ENCODE assay signal across 8 mouse cellular contexts in the genomic region with DNA sequence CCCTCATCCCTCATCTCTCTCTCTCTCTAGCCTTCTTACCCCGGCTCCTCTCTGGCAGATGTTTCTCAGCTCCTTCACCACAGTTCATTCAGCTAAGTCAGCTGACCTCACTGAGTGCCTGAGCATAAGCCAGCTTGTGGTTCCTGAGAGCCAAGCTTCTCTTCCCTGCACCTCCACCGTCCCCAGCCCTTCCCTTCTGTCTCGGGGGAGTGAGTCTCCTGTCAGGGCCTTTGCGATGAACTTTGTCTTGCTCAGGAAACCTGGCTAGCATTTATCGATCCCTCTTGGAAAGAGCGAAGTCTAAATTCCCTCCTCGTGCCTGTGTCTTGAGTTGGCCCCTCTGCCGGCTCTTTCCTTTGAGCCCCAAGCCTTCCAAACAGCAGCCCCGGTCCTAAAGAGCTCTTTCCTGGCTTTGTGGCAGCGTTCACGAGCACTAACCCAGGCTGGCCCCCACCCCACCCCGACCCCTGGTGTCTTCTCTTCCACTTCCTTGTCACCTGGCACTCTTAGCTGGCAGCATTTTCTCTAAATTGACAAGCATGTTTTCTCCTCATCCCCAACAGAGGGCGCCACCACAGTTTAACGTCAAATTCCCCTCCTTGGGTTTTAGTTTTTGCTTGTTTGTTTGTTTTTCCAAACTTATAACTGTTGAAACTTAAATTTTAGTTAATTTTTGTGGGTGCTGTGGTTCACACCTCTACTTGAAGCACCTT. TPM values are rescaled to one million over a fixed set of nuclear protein-coding genes. Genes with fewer than 3 reads are reported as not detected.
DNase-seq lines count a peak whose midpoint lies in the region; ATAC-seq and TF ChIP-seq lines count a peak whose summit lies in the region.

No protein-coding gene starts in this region.

- peak overlapping the region; percentile 60 for H3K4me3 ChIP-seq in gastrocnemius, adult 2 months
- peak overlapping the region; percentile 35 for H3K4me3 ChIP-seq in ES-Bruce4 (ENCODE audit: low read depth, low read length)
- H3K4me3 ChIP-seq in heart, embryonic 15.5 days = peak overlapping the region; percentile 28
- H3K4me3 ChIP-seq in forebrain, embryonic 10.5 days = no peak overlapping the region

- TF ChIP-seq CTCF in gastrocnemius, adult 2 months (IDR thresholded peaks at IDR 0.05) = peak; percentile 55
- TF ChIP-seq CTCF in ES-Bruce4 (IDR thresholded peaks at IDR 0.05; ENCODE audit: low read depth, low read length) = peak; percentile 27

- ATAC-seq in heart, embryonic 15.5 days (replicated peaks; ENCODE audit: insufficient number of reproducible peaks, insufficient read depth, low FRiP score, low read depth) = no peak
- ATAC-seq in erythroid progenitor cell, adult 5-6 weeks (replicated peaks; ENCODE audit: low FRiP score, poor library complexity, severe bottlenecking) = no peak

- peak; percentile 27 for DNase-seq in gastrocnemius, adult 2 months
- no peak for DNase-seq in gastrocnemius, postnatal 4 days (ENCODE audit: low spot score in 2 of 2)
- peak; percentile 71 for DNase-seq in lung, postnatal 25 days (ENCODE audit: low spot score)
- no peak for DNase-seq in adipocyte (ENCODE audit: low spot score)
- no peak for DNase-seq in forebrain, embryonic 10.5 days (ENCODE audit: extremely low spot score, low spot score)

- no peak for TF ChIP-seq POLR2A in ES-Bruce4 (IDR thresholded peaks at IDR 0.05; ENCODE audit: insufficient read depth, low read length)

- no peaks in the 10 kb centered on the region for H3K9me3 ChIP-seq in ES-Bruce4 (replicated peaks; ENCODE audit: control insufficient read depth, insufficient read depth, low read length, poor library complexity, severe bottlenecking)
- H3K9me3 ChIP-seq in heart, embryonic 15.5 days (replicated peaks) = no peaks in the 10 kb centered on the region
- H3K9me3 ChIP-seq in forebrain, embryonic 10.5 days = no peaks in the 10 kb centered on the region

- 0 out of 2 replicates have a peak overlapping the region, but pooled peaks have one; percentile 9 for H3K9ac ChIP-seq in ES-Bruce4 (ENCODE audit: low read depth, poor library complexity, severe bottlenecking)
- no peak overlapping the region for H3K9ac ChIP-seq in heart, embryonic 15.5 days

- intact Hi-C loops in gastrocnemius, adult 2 months (cut with DNase I) = no loop called here

- no peaks in the 10 kb centered on the region for H3K4me1 ChIP-seq in ES-Bruce4 (ENCODE audit: control insufficient read depth, insufficient read depth, low read length)
- H3K4me1 ChIP-seq in heart, embryonic 15.5 days (replicated peaks) = peaks cover 15% of the 10 kb centered on the region
- H3K4me1 ChIP-seq in forebrain, embryonic 10.5 days = peaks cover 21% of the 10 kb centered on the region

- no peaks in the 10 kb centered on the region for H3K36me3 ChIP-seq in ES-Bruce4 (ENCODE audit: control insufficient read depth, insufficient read depth, low read length, poor library complexity, severe bottlenecking)
- H3K36me3 ChIP-seq in heart, embryonic 15.5 days = no peaks in the 10 kb centered on the region
- no peaks in the 10 kb centered on the region for H3K36me3 ChIP-seq in forebrain, embryonic 10.5 days (replicated peaks)

- 34% methylated on average over 14 of the region's 14 CpGs for WGBS in heart, embryonic 15.5 days
- WGBS in forebrain, embryonic 10.5 days = 46% methylated on average over 14 of the region's 14 CpGs

- H3K27ac ChIP-seq in gastrocnemius, adult 2 months = peak overlapping the region; percentile 56
- H3K27ac ChIP-seq in ES-Bruce4 (ENCODE audit: insufficient read depth, low read length) = 0 out of 2 replicates have a peak overlapping the region, but pooled peaks have one; percentile 12
- no peak overlapping the region for H3K27ac ChIP-seq in heart, embryonic 15.5 days
- no peak overlapping the region for H3K27ac ChIP-seq in forebrain, embryonic 10.5 days

- no peaks in the 10 kb centered on the region for H3K27me3 ChIP-seq in ES-Bruce4 (ENCODE audit: control insufficient read depth, insufficient read depth, low read length, poor library complexity, severe bottlenecking)
- no peaks in the 10 kb centered on the region for H3K27me3 ChIP-seq in heart, embryonic 15.5 days
- no peaks in the 10 kb centered on the region for H3K27me3 ChIP-seq in forebrain, embryonic 10.5 days (ENCODE audit: poor library complexity, severe bottlenecking)

- TF ChIP-seq EP300 in ES-Bruce4 (IDR thresholded peaks at IDR 0.05; ENCODE audit: insufficient read depth, low read depth, low read length) = no peak

- H3K4me2 ChIP-seq in heart, embryonic 15.5 days = peak overlapping the region; percentile 46

RNA-seq across cellular contexts. Expression of a gene that starts 10.7 kb away (rescaled TPM):
- total RNA-seq in gastrocnemius, adult 2 months (2021) = 1 to 10 TPM in 1 of 2 experiments, under 1 TPM in 1; 0.86 to 1.3 TPM
- 1 to 10 TPM; 3.2 to 4.5 TPM for total RNA-seq in gastrocnemius, postnatal 4 days (2021)
- 1.4 and 3.0 TPM in 2 replicates for polyA plus RNA-seq in ES-Bruce4 (2011; ENCODE audit: insufficient read depth, insufficient read length, low read depth, missing spikeins)
- polyA plus RNA-seq in heart, embryonic 15.5 days (2015; fragmentation: Nextera tagmentation; extraction: Ambion mirVana) = 3.1 and 3.2 TPM in 2 replicates
- 2.5 TPM in 1 of 2 replicates, not detected in the other for total RNA-seq in erythroid progenitor cell, adult 5-6 weeks (2015; ENCODE audit: low replicate concordance)
- total RNA-seq in erythroid progenitor cell, adult 5-6 weeks (2017; ENCODE audit: low replicate concordance) = not detected in 2 replicates
- 1.4 and 1.7 TPM in 2 replicates for polyA plus RNA-seq in forebrain, embryonic 10.5 days (2016; fragmentation: Nextera tagmentation; extraction: Ambion mirVana)

RNA-seq across cellular contexts. Expression of a gene that starts 15.4 kb away (rescaled TPM):
- total RNA-seq in gastrocnemius, adult 2 months (2021) = 10 to 100 TPM; 13.2 to 16.2 TPM
- 10 to 100 TPM; 42.4 to 47.1 TPM for total RNA-seq in gastrocnemius, postnatal 4 days (2021)
- polyA plus RNA-seq in ES-Bruce4 (2011; ENCODE audit: insufficient read depth, insufficient read length, low read depth, missing spikeins) = 487 and 560 TPM in 2 replicates
- 231 and 256 TPM in 2 replicates for polyA plus RNA-seq in heart, embryonic 15.5 days (2015; fragmentation: Nextera tagmentation; extraction: Ambion mirVana)
- total RNA-seq in erythroid progenitor cell, adult 5-6 weeks (2015; ENCODE audit: low replicate concordance) = 456 and 494 TPM in 2 replicates
- total RNA-seq in erythroid progenitor cell, adult 5-6 weeks (2017; ENCODE audit: low replicate concordance) = 286 and 365 TPM in 2 replicates
- 799 and 813 TPM in 2 replicates for polyA plus RNA-seq in forebrain, embryonic 10.5 days (2016; fragmentation: Nextera tagmentation; extraction: Ambion mirVana)

Comparison
In these comparisons a context has a peak if more than half of its experiments do, and no peak if none do; other contexts are left out.
1. DNase-seq: peak in gastrocnemius, adult 2 months (single experiment) and lung, postnatal 25 days (single experiment); none in gastrocnemius, postnatal 4 days (0 of 2), adipocyte (single experiment) and forebrain, embryonic 10.5 days (single experiment).
2. H3K27ac ChIP-seq: peak in gastrocnemius, adult 2 months (single experiment) and ES-Bruce4 (single experiment); none in heart, embryonic 15.5 days (single experiment) and forebrain, embryonic 10.5 days (single experiment).
3. RNA of a gene that starts 15.4 kb away (total RNA-seq): 286 to 494 TPM in erythroid progenitor cell, adult 5-6 weeks; 42.4 to 47.1 TPM in gastrocnemius, postnatal 4 days and 13.2 to 16.2 TPM in gastrocnemius, adult 2 months; every median in the first group is over 4 times any median in the second.